Mouse (Mus musculus): ENCODE measurements around the gene Egfl7.

- TF ChIP-seq POLR2A (IDR thresholded peaks at IDR 0.05; ENCODE audit: control insufficient read depth, extremely low read depth, insufficient read depth, low read length, poor library complexity) (no peak), CTCF (IDR thresholded peaks at IDR 0.05; ENCODE audit: borderline replicate concordance, control insufficient read depth, extremely low read depth, insufficient read depth, low read length, poor library complexity) (no peak)
Observed at GRCm38 (mm10) chr2:26600664-26601063, 20.9 kb downstream of the Egfl7 start.

All from thymus, adult 2 months (tissue).